ENCODE assay signal across 13 mouse cellular contexts in the genomic region with DNA sequence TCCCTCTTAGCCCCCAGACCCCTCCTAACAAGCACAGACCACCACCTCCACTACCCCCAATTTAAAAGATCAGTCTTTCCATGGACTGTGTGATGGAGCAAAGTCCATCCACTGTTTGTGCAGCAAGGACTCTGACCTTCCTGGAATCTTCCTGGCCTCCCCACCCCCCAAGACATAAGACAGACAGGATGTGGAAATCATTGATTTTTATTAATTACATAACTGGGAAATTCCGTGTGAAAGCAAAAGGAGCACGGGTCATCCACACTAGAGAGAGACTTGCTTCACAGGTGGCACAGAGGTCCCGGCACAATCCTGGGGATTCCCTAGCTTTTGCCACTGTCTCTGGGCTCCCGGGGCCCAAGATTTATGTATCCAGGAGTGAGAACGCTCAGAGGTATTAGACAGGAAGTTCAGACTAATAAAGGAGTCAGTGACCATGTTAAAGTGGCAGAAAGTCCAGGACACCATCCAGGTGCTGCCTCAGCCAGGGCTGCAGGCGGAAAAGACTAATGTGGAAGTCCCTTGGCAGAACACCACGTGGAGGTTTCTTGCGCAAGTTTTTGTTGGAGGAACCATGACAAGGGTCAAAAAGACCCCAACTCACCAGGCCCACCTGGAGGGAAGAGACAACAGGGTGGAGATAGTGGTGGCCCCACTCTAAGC. TPM values are rescaled to one million over a fixed set of nuclear protein-coding genes. Genes with fewer than 3 reads are reported as not detected.
DNase-seq lines count a peak whose midpoint lies in the region; ATAC-seq and TF ChIP-seq lines count a peak whose summit lies in the region.
"Had no signal": no experiment of that assay in that cellular context is flagged by ENCODE, and none has a peak within 500 bp of the region (broad histone marks: within the 10 kb centered on the region; RNA-seq: fewer than 3 reads in every experiment).

A gene (minus strand): TSS at position 103 of the 666 bp plus-strand sequence.

- no peak within 1 kb of the TSS for H3K27ac ChIP-seq in kidney, embryonic 14.5 days (ENCODE audit: low read depth, low read length)
- H3K27ac ChIP-seq in bone marrow macrophage, adult 2 months (ENCODE audit: insufficient read depth, low read depth, low read length), result no peak within 1 kb of the TSS
- H3K27ac ChIP-seq in kidney, embryonic 16.5 days (ENCODE audit: low read length), result no peak within 1 kb of the TSS; the same call in 1 of the 2 replicates
- H3K27ac ChIP-seq in stomach, embryonic 14.5 days (ENCODE audit: low read length), result no peak within 1 kb of the TSS

- peak; percentile 82 for DNase-seq in kidney, adult 11 months
- DNase-seq in thymus, postnatal 25 days, result no peak
- no peak for DNase-seq in cerebellum, adult 11-12 months
- DNase-seq: embryo, embryonic 11 days; forebrain, postnatal 0 days; heart, postnatal 36 days had no signal

- no peak for TF ChIP-seq POLR2A in bone marrow macrophage, adult 2 months (IDR thresholded peaks at IDR 0.05; ENCODE audit: borderline replicate concordance, low read depth, low read length)

- no peaks in the 10 kb centered on the region for H3K9me3 ChIP-seq in kidney, embryonic 14.5 days (ENCODE audit: control insufficient read depth, low read length)
- no peaks in the 10 kb centered on the region for H3K9me3 ChIP-seq in kidney, embryonic 16.5 days (ENCODE audit: low read length)
- no peaks in the 10 kb centered on the region for H3K9me3 ChIP-seq in stomach, embryonic 14.5 days (ENCODE audit: control insufficient read depth, low read depth, low read length)

- no peaks in the 10 kb centered on the region; the same call in 1 of the 2 replicates for H3K36me3 ChIP-seq in kidney, embryonic 14.5 days (ENCODE audit: control insufficient read depth, insufficient read depth, low read length)
- H3K36me3 ChIP-seq in kidney, embryonic 16.5 days (ENCODE audit: insufficient read depth, low read length), result peaks cover 2% of the 10 kb centered on the region; the same call in 1 of the 2 replicates
- no peaks in the 10 kb centered on the region for H3K36me3 ChIP-seq in stomach, embryonic 14.5 days (ENCODE audit: control insufficient read depth, insufficient read depth, low read length)

- H3K9ac ChIP-seq in kidney, embryonic 14.5 days (ENCODE audit: low read depth, low read length), result no peak within 1 kb of the TSS
- H3K9ac ChIP-seq in kidney, embryonic 16.5 days (replicated peaks; ENCODE audit: low read length), result no peak within 1 kb of the TSS
- no peak within 1 kb of the TSS for H3K9ac ChIP-seq in stomach, embryonic 14.5 days (replicated peaks; ENCODE audit: low read depth, low read length)
- H3K9ac ChIP-seq: forebrain, postnatal 0 days had no signal

- TF ChIP-seq CTCF in bone marrow macrophage, adult 2 months (IDR thresholded peaks at IDR 0.05; ENCODE audit: low read depth, low read length), result no peak

- no peak within 1 kb of the TSS for H3K4me2 ChIP-seq in kidney, embryonic 14.5 days (replicated peaks; ENCODE audit: low read depth, low read length)
- H3K4me2 ChIP-seq in kidney, embryonic 16.5 days (replicated peaks; ENCODE audit: low read depth, low read length), result no peak within 1 kb of the TSS; the same call in 1 of the 2 replicates
- no peak within 1 kb of the TSS for H3K4me2 ChIP-seq in stomach, embryonic 14.5 days (replicated peaks; ENCODE audit: low read depth, low read length)

- no peaks in the 10 kb centered on the region for H3K4me1 ChIP-seq in kidney, embryonic 14.5 days (ENCODE audit: control insufficient read depth, insufficient read depth, low read length)
- peaks cover 21% of the 10 kb centered on the region for H3K4me1 ChIP-seq in bone marrow macrophage, adult 2 months (ENCODE audit: control insufficient read depth, insufficient read depth, low read length)
- H3K4me1 ChIP-seq in kidney, embryonic 16.5 days (ENCODE audit: insufficient read depth, low read length), result peaks cover 2% of the 10 kb centered on the region; the same call in 1 of the 2 replicates
- H3K4me1 ChIP-seq in stomach, embryonic 14.5 days (ENCODE audit: control insufficient read depth, insufficient read depth, low read length), result no peaks in the 10 kb centered on the region

- no peak for ATAC-seq in kidney, embryonic 14.5 days (ENCODE audit: low FRiP score, low TSS enrichment)
- peak; percentile 49; the same call in 1 of the 2 replicates for ATAC-seq in kidney, embryonic 16.5 days (ENCODE audit: low FRiP score, low TSS enrichment)
- ATAC-seq in stomach, embryonic 14.5 days (ENCODE audit: insufficient number of reproducible peaks, insufficient read depth, low FRiP score, low read depth), result 0 out of 2 replicates have a peak, but pooled peaks have one; percentile 19
- ATAC-seq in inflammation-experienced regulatory T-cells, adult 6 months, result no peak
- ATAC-seq: CD4-positive, CD25-positive, alpha-beta regulatory T cell, adult 4 months; forebrain, postnatal 0 days; midbrain, embryonic 16.5 days had no signal

- no peak within 1 kb of the TSS for H3K4me3 ChIP-seq in kidney, embryonic 14.5 days (ENCODE audit: low read length)
- H3K4me3 ChIP-seq in bone marrow macrophage, adult 2 months (ENCODE audit: insufficient read depth, low read length), result no peak within 1 kb of the TSS
- H3K4me3 ChIP-seq in kidney, embryonic 16.5 days (ENCODE audit: low read length), result no peak within 1 kb of the TSS
- no peak within 1 kb of the TSS for H3K4me3 ChIP-seq in stomach, embryonic 14.5 days (ENCODE audit: low read depth, low read length)

- no peaks in the 10 kb centered on the region for H3K27me3 ChIP-seq in kidney, embryonic 14.5 days (ENCODE audit: control insufficient read depth, insufficient read depth, low read length)
- H3K27me3 ChIP-seq in kidney, embryonic 16.5 days (ENCODE audit: insufficient read depth, low read length), result no peaks in the 10 kb centered on the region
- H3K27me3 ChIP-seq in stomach, embryonic 14.5 days (ENCODE audit: control insufficient read depth, insufficient read depth, low read length), result no peaks in the 10 kb centered on the region

- 36% methylated on average over 8 of the region's 8 CpGs for WGBS in kidney, embryonic 14.5 days
- WGBS in kidney, embryonic 16.5 days, result 29% methylated on average over 8 of the region's 8 CpGs
- WGBS in stomach, embryonic 14.5 days, result 41% methylated on average over 8 of the region's 8 CpGs

RNA-seq across cellular contexts. Expression of the gene that starts here (rescaled TPM):
- polyA plus RNA-seq in kidney, embryonic 14.5 days (2014; fragmentation: Nextera tagmentation; extraction: Ambion mirVana), result 4.0 and 5.4 TPM in 2 replicates
- polyA plus RNA-seq in bone marrow macrophage, adult 2 months (2012; ENCODE audit: insufficient read depth, insufficient read length, missing spikeins), result 12.0 and 13.3 TPM in 2 replicates
- 15.1 and 17.3 TPM in 2 replicates for polyA plus RNA-seq in kidney, embryonic 16.5 days (2015; fragmentation: Nextera tagmentation; extraction: Ambion mirVana)
- 6.7 and 9.4 TPM in 2 replicates for polyA plus RNA-seq in stomach, embryonic 14.5 days (2014; fragmentation: Nextera tagmentation; extraction: Ambion mirVana)
- polyA plus RNA-seq in inflammation-experienced regulatory T-cells, adult 6 months (2017; shearing (Covaris generic)), result 1 to 10 TPM in 1 of 3 experiments, under 1 TPM in 2; 0.24 to 2.6 (median 0.37) TPM

Comparison
In these comparisons a context has a peak if more than half of its experiments do, and no peak if none do; other contexts are left out.
1. ATAC-seq: peak in kidney, embryonic 16.5 days (single experiment) and stomach, embryonic 14.5 days (single experiment); none in kidney, embryonic 14.5 days (single experiment) and inflammation-experienced regulatory T-cells, adult 6 months (single experiment).